ENCODE assay signal across 8 mouse cellular contexts in genomic region chr7:27838323-27839249, GRCm38 (mm10). TPM values are rescaled to one million over a fixed set of nuclear protein-coding genes. Genes with fewer than 3 reads are reported as not detected.
DNase-seq lines count a peak whose midpoint lies in the region; ATAC-seq lines count a peak whose summit lies in the region.

TSS of gene Zfp59 (plus strand) at chr7:27838607.

- no peaks in the 10 kb centered on the region for H3K27me3 ChIP-seq in intestine, embryonic 14.5 days (replicated peaks; ENCODE audit: control insufficient read depth, insufficient read depth, low read length)

- H3K4me1 ChIP-seq in intestine, embryonic 14.5 days (replicated peaks; ENCODE audit: control insufficient read depth, insufficient read depth, low read length) = 0 out of 2 replicates have a peak, but pooled peaks cover 3% of the 10 kb centered on the region

- WGBS in intestine, embryonic 14.5 days = 3% methylated on average over 34 of the region's 34 CpGs

- peak; percentile 97 for ATAC-seq in intestine, embryonic 14.5 days (replicated peaks; ENCODE audit: low FRiP score, low TSS enrichment, low read depth)

- intact Hi-C loops in gastrocnemius, postnatal 14 days (cut with DNase I; ENCODE audit: low total_unique reads) = no loop called here
- intact Hi-C loops in left cerebral cortex, postnatal 14 days (cut with DNase I) = loop anchor here (5.0 kb wide), 1 partner anchor 89 kb away; the partner anchor contains the start of gene Zfp974

- H3K9me3 ChIP-seq in intestine, embryonic 14.5 days (ENCODE audit: control insufficient read depth, low read length) = no peaks in the 10 kb centered on the region

- peak; percentile 91 to 96 for DNase-seq in adrenal gland, adult (ENCODE audit: inconsistent age in 2 of 2, low spot score in 1 of 2)
- peak; percentile 96 for DNase-seq in embryo, embryonic 10.5 days (ENCODE audit: low spot score)
- DNase-seq in gastrocnemius, postnatal 14 days = peak; percentile 89
- DNase-seq in intestine, embryonic 14.5 days (ENCODE audit: low spot score) = peak; percentile 89
- DNase-seq in left cerebral cortex, postnatal 14 days (ENCODE audit: low spot score in 2 of 2) = peak; percentile 90 to 95
- DNase-seq in mesoderm, embryonic 11.5 days (ENCODE audit: low read depth, low spot score) = peak; percentile 90
- DNase-seq in right cerebral cortex, postnatal 36 days (ENCODE audit: low spot score in 2 of 2) = peak; percentile 90 to 92
- DNase-seq in yolk sac, embryonic 10.5 days (ENCODE audit: low spot score) = peak; percentile 91

- peak within 1 kb of the TSS; percentile 74 for H3K4me2 ChIP-seq in intestine, embryonic 14.5 days (ENCODE audit: low read length)

- peak within 1 kb of the TSS; percentile 79 for H3K27ac ChIP-seq in intestine, embryonic 14.5 days (ENCODE audit: low read depth)

- peak within 1 kb of the TSS; percentile 66 for H3K9ac ChIP-seq in intestine, embryonic 14.5 days (ENCODE audit: low read length)

- H3K36me3 ChIP-seq in intestine, embryonic 14.5 days (ENCODE audit: control insufficient read depth, insufficient read depth, low read length) = no peaks in the 10 kb centered on the region

- H3K4me3 ChIP-seq in intestine, embryonic 14.5 days (ENCODE audit: low read depth, low read length) = peak within 1 kb of the TSS; percentile 60

RNA-seq across cellular contexts. Expression of gene Zfp59, which starts in this region (rescaled TPM):
- total RNA-seq in gastrocnemius, postnatal 14 days (2021) = 1 to 10 TPM; 1.5 to 1.8 TPM
- 7.4 and 10.4 TPM in 2 replicates for polyA plus RNA-seq in intestine, embryonic 14.5 days (2014; fragmentation: Nextera tagmentation; extraction: Ambion mirVana)
- total RNA-seq in left cerebral cortex, postnatal 14 days (2021) = 1 to 10 TPM; 4.0 to 4.5 TPM

Comparison
In these comparisons a context has a peak if more than half of its experiments do, and no peak if none do; other contexts are left out.
1. Peak in every context shown above with its lines: DNase-seq, ATAC-seq, H3K4me3 ChIP-seq and H3K27ac ChIP-seq.